Mouse (Mus musculus) embryonic fibroblast, embryonic 13.5 days (primary cell): ENCODE results near the gene Olfr1257.

Experiments used
- CTCF ChIP-seq: IDR thresholded peaks from 2 replicates; pipeline ENCODE4 v1.5.1; 2011; ENCODE audit warnings: mild to moderate bottlenecking, control low read depth, low read length, moderate library complexity, borderline replicate concordance; ENCODE audit not compliant: insufficient read depth
- POLR2A ChIP-seq: IDR thresholded peaks from 2 replicates; pipeline ENCODE4 v1.6.1; 2011; ENCODE audit warnings: low read depth, mild to moderate bottlenecking, control low read depth, low read length, moderate library complexity

DNA sequence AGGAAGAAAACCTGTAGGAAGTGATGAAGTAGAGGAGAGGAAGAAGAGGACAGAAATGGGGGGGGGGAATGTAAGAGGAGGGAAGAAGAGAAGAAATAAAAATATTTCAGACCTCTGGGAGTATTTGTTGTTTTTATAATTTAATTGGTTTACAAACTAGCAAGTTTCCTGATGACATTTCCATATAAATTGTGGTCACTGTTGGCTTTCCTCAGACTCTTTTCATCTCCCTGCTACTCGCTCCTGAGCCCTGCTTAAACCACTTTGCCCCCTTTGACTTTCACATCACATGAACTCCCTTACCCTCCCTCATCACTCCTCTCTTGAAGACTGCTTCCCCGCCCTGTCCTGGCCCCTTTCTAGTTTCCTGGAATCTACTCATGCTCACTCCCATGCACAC lies 36.8 kb upstream of the Olfr1257 start, which contains the start of gene Olfr1256:
- TF ChIP-seq POLR2A (no peak), CTCF (no peak)
